Comparison of ENCODE assay signal across 9 mouse cellular contexts in genomic region chr13:96673817-96674216, GRCm38 (mm10).
"Had no signal": no experiment of that assay in that cellular context is flagged by ENCODE, and none has a peak within 500 bp of the region (broad histone marks: within the 10 kb centered on the region; RNA-seq: fewer than 3 reads in every experiment).

No protein-coding gene starts in this region.

- H3K36me3 ChIP-seq: limb, embryonic 10.5 days; midbrain, embryonic 13.5 days; neural tube, embryonic 15.5 days had no signal

- ATAC-seq: intestine, embryonic 16.5 days; midbrain, embryonic 13.5 days had no signal

- H3K27me3 ChIP-seq: midbrain, embryonic 13.5 days; neural tube, embryonic 15.5 days had no signal

- H3K4me3 ChIP-seq: limb, embryonic 10.5 days; midbrain, embryonic 13.5 days; myocyte; neural tube, embryonic 15.5 days had no signal

- H3K4me2 ChIP-seq: midbrain, embryonic 13.5 days; neural tube, embryonic 15.5 days had no signal

- DNase-seq: lung, adult 18-20 months; right cerebral cortex, adult 18-20 months; right cerebral cortex, postnatal 25 days; thymus, postnatal 36 days had no signal

- H3K9ac ChIP-seq: midbrain, embryonic 13.5 days; neural tube, embryonic 15.5 days had no signal

- H3K9me3 ChIP-seq: limb, embryonic 10.5 days; midbrain, embryonic 13.5 days; neural tube, embryonic 15.5 days had no signal

- H3K27ac ChIP-seq: limb, embryonic 10.5 days; midbrain, embryonic 13.5 days; neural tube, embryonic 15.5 days had no signal
